Mouse (Mus musculus) liver, postnatal 0 days (tissue): ENCODE results near the gene Slc41a3. TPM values are rescaled to one million over a fixed set of nuclear protein-coding genes. Genes with fewer than 3 reads are reported as not detected.
"Not testable (repeated sequence)": the region's sequence is repeated elsewhere in the genome, so short reads cannot be mapped to it uniquely, and the experiment has no call there.

Experiments used
- ATAC-seq: fragments of 200-750 bp; cut with Nextera tagmentation; 2 replicates; pipeline ENCODE4 v1.8.0; 2017; ENCODE audit warnings: mild to moderate bottlenecking, moderate library complexity
- DNase-seq: peaks from one replicate; pipeline ENCODE4 v3.0.0-alpha.2; 2016
- H3K27ac ChIP-seq: fragments of 300-500 bp; sonication (generic); 2 replicates; pipeline ENCODE4 v1.5.1; 2014; ENCODE audit warnings: antibody characterized with exemption, moderate library complexity, mild to moderate bottlenecking, low read depth
- H3K27me3 ChIP-seq: fragments of 300-500 bp; sonication (generic); 2 replicates; pipeline ENCODE4 v1.6.1; 2014; ENCODE audit warnings: low read length, control low read depth, mixed read lengths; ENCODE audit not compliant: insufficient read depth
- H3K36me3 ChIP-seq: fragments of 300-500 bp; sonication (generic); replicated peaks from 2 replicates; pipeline ENCODE4 v1.6.1; 2014; ENCODE audit warnings: mild to moderate bottlenecking, control low read depth, low read length, moderate library complexity, mixed read lengths; ENCODE audit not compliant: insufficient read depth
- H3K4me1 ChIP-seq: fragments of 300-500 bp; sonication (generic); 2 replicates; pipeline ENCODE4 v1.6.1; 2014; ENCODE audit warnings: antibody characterized with exemption, mild to moderate bottlenecking, control low read depth; ENCODE audit not compliant: insufficient read depth
- H3K4me2 ChIP-seq: fragments of 300-500 bp; sonication (generic); 2 replicates; pipeline ENCODE4 v1.6.1; 2014; ENCODE audit warnings: low read depth, mild to moderate bottlenecking, low read length, moderate library complexity, mixed read lengths
- H3K4me3 ChIP-seq: fragments of 300-500 bp; sonication (generic); 2 replicates; pipeline ENCODE4 v1.5.1; 2014; ENCODE audit warnings: low read depth, low read length
- H3K9ac ChIP-seq: fragments of 300-500 bp; sonication (generic); replicated peaks from 2 replicates; pipeline ENCODE4 v1.6.1; 2014; ENCODE audit warnings: mild to moderate bottlenecking, moderate library complexity
- H3K9me3 ChIP-seq: fragments of 300-500 bp; sonication (generic); 2 replicates; pipeline ENCODE4 v1.6.1; 2016; ENCODE audit warnings: mild to moderate bottlenecking, control low read depth, low read length, mixed read lengths
- CTCF ChIP-seq: sonication (generic); IDR thresholded peaks from 2 replicates; pipeline ENCODE4 v1.5.1; 2016; ENCODE audit warnings: antibody characterized with exemption, low read depth
- EP300 ChIP-seq: IDR thresholded peaks from 2 replicates; pipeline ENCODE4 v1.6.1; 2016; ENCODE audit warnings: antibody characterized with exemption, low read depth, mild to moderate bottlenecking
- WGBS: fragments of 180-500 bp; shearing (Covaris S2); extraction: QIAGEN DNeasy Blood & Tissue Kit; methylation state at CpG from one replicate; pipeline ENCODE4 v1.1.7; 2014; ENCODE audit not compliant: insufficient replicate concordance; 5-methylcytosine and 5-hydroxymethylcytosine counted together
- polyA plus RNA-seq: library from polyadenylated mRNA; unstranded; fragments of >200 nt; fragmentation: Nextera tagmentation; extraction: Ambion mirVana; gene quantifications from 2 replicates; pipeline ENCODE4 v1.2.1, GENCODE M21; 2015

Slc41a3 gene
- polyA plus RNA-seq, 1 experiment from 2014 or later = 23.4 TPM

- no peak for TF ChIP-seq CTCF
- TF ChIP-seq EP300 = peak; percentile 63
- 0 out of 2 replicates have a peak overlapping the region, but pooled peaks have one; percentile 5 for H3K4me3 ChIP-seq
- peak overlapping the region; percentile 81 for H3K9ac ChIP-seq
- no peaks in the 10 kb centered on the region for H3K9me3 ChIP-seq
- H3K27ac ChIP-seq = peak overlapping the region; percentile 94; the same call in 1 of the 2 replicates
- H3K4me2 ChIP-seq = peak overlapping the region; percentile 85
- DNase-seq (peak; percentile 63), ATAC-seq (no peak; the same call in 1 of the 2 replicates)
- H3K27me3 ChIP-seq = no peaks in the 10 kb centered on the region
- H3K4me1 ChIP-seq = peaks cover 53% of the 10 kb centered on the region
- H3K36me3 ChIP-seq = peaks cover 42% of the 10 kb centered on the region
- WGBS = 49% methylated on average over 11 of the region's 11 CpGs
These were observed 20.2 kb downstream of the Slc41a3 start for GRCm38 (mm10) chr6:90624733-90625132.

- Histone ChIP-seq H3K9ac (no peak overlapping the region), H3K4me1 (peaks cover 53% of the 10 kb centered on the region), H3K27ac (peak overlapping the region; percentile 94; the same call in 1 of the 2 replicates), H3K4me2 (peak overlapping the region; percentile 85), H3K9me3 (no peaks in the 10 kb centered on the region), H3K4me3 (0 out of 2 replicates have a peak overlapping the region, but pooled peaks have one; percentile 5), H3K27me3 (no peaks in the 10 kb centered on the region), H3K36me3 (peaks cover 43% of the 10 kb centered on the region)
- TF ChIP-seq EP300 = no peak
- TF ChIP-seq CTCF = peak; percentile 61
- ATAC-seq = no peak
- WGBS = 82% methylated on average over 7 of the region's 7 CpGs
- no peak for DNase-seq
These were observed 20.9 kb downstream of the Slc41a3 start for GRCm38 (mm10) chr6:90625207-90625994.

- 71% methylated on average over 4 of the region's 4 CpGs for WGBS
- Histone ChIP-seq H3K9me3 (no peaks in the 10 kb centered on the region), H3K9ac (no peak overlapping the region), H3K4me3 (no peak overlapping the region), H3K27ac (no peak overlapping the region; the same call in 1 of the 2 replicates), H3K36me3 (peaks cover 57% of the 10 kb centered on the region), H3K4me1 (peaks cover 34% of the 10 kb centered on the region), H3K4me2 (no peak overlapping the region), H3K27me3 (no peaks in the 10 kb centered on the region)
- no peak for TF ChIP-seq EP300
- no peak for TF ChIP-seq CTCF
- no peak for DNase-seq
- ATAC-seq = no peak
These were observed 23.0 kb downstream of the Slc41a3 start for GRCm38 (mm10) chr6:90627556-90627955.

GRCm38 (mm10) chr6:90629506-90629905, 25.0 kb downstream of the Slc41a3 start:
- WGBS = 48% methylated on average over 6 of the region's 6 CpGs
- Histone ChIP-seq H3K9ac (no peak overlapping the region), H3K27me3 (no peaks in the 10 kb centered on the region), H3K27ac (0 out of 2 replicates have a peak overlapping the region, but pooled peaks have one; percentile 26), H3K9me3 (no peaks in the 10 kb centered on the region), H3K4me3 (no peak overlapping the region), H3K4me1 (peaks cover 15% of the 10 kb centered on the region), H3K4me2 (no peak overlapping the region), H3K36me3 (peaks cover 63% of the 10 kb centered on the region)
- peak; percentile 78 for ATAC-seq
- DNase-seq = peak; percentile 59
- no peak for TF ChIP-seq CTCF
- TF ChIP-seq EP300 = no peak

GRCm38 (mm10) chr6:90630427-90630826, 25.9 kb downstream of the Slc41a3 start:
- H3K36me3 ChIP-seq = peaks cover 64% of the 10 kb centered on the region
- 83% methylated on average over 7 of the region's 7 CpGs for WGBS
- TF ChIP-seq CTCF = no peak
- TF ChIP-seq EP300 = no peak

GRCm38 (mm10) chr6:90632526-90632925, 28.0 kb downstream of the Slc41a3 start:
- WGBS = 85% methylated on average over 3 of the region's 3 CpGs
- ATAC-seq, H3K27ac ChIP-seq: not testable (repeated sequence)

More at GRCm38 (mm10) chr6:90630427-90630826, 25.9 kb downstream of the Slc41a3 start:
- DNase-seq (no peak), ATAC-seq (no peak)
- no peak overlapping the region for H3K4me3 ChIP-seq
- H3K27me3 ChIP-seq = no peaks in the 10 kb centered on the region
- H3K27ac ChIP-seq = no peak overlapping the region
- no peaks in the 10 kb centered on the region for H3K9me3 ChIP-seq
- no peak overlapping the region for H3K9ac ChIP-seq
- no peak overlapping the region for H3K4me2 ChIP-seq
- H3K4me1 ChIP-seq = peaks cover 6% of the 10 kb centered on the region; the same call in 1 of the 2 replicates

More at GRCm38 (mm10) chr6:90632526-90632925, 28.0 kb downstream of the Slc41a3 start:
- H3K9ac ChIP-seq, H3K4me1 ChIP-seq, H3K4me3 ChIP-seq, H3K27me3 ChIP-seq, DNase-seq, H3K4me2 ChIP-seq, H3K9me3 ChIP-seq: not testable (repeated sequence)
- peaks cover 64% of the 10 kb centered on the region for H3K36me3 ChIP-seq
- peak; percentile 59 for TF ChIP-seq CTCF
